Mouse (Mus musculus) adrenal gland, postnatal 10 days (tissue): Measurements from ENCODE around the gene Zfp683. TPM values are rescaled to one million over a fixed set of nuclear protein-coding genes. Genes with fewer than 3 reads are reported as not detected.

ENCODE experiments used
- DNase-seq: peaks from one replicate; pipeline ENCODE4 v3.0.0; 2021; ENCODE audit warnings: mixed read lengths
- total RNA-seq, 2 experiments: library from RNA; stranded (reverse); gene quantifications; 2 replicates each; pipeline ENCODE4 v1.2.3; 2021

The Zfp683 gene
- total RNA-seq, 2 experiments from 2014 or later = 0.24 TPM; not detected in 1

- DNase-seq = peak; percentile 82
Observed at GRCm38 (mm10) chr4:134092382-134093288, 39.0 kb downstream of the Zfp683 start.

DNA sequence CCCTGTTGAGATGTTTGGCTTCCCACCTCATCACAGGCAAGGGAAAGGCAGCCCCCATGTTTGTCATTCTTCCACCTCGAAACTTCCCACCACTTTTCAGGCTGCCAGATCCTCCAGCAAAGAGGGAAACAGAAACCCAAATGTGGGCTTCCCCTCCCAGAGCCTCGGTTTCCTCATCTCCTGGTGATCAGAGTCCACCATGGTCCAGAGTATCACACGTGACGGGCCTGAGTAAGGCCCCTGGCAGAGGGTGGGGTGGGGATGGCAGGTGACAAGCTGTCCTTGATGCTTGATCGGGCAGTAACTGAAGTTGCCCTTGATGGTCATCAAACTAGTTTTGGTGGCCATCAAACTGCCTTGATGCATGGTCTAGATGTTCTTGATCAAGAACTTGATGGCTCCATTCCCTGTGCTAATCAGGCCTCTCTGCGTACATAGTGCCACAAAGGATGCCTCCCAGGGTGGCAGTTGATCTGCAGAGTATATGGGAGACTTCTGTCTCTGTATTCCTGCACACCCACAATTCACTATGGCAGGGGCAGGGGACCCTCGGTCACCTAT is 40.4 kb downstream of the Zfp683 start:
- no peak for DNase-seq

GRCm38 (mm10) chr4:134094923-134095547 is 41.4 kb downstream of the Zfp683 start, which contains the start of gene Cd52:
TSS of gene Cd52 (minus strand) at chr4:134095082.
- no peak for DNase-seq

- no peak for DNase-seq
Observed at GRCm38 (mm10) chr4:134096120-134096519, 42.5 kb downstream of the Zfp683 start.

- DNase-seq = no peak
Observed at GRCm38 (mm10) chr4:134097015-134097608, 43.5 kb downstream of the Zfp683 start.

- peak; percentile 36 for DNase-seq
Observed at GRCm38 (mm10) chr4:134098628-134099027, 45.0 kb downstream of the Zfp683 start.

- DNase-seq = no peak
Observed at GRCm38 (mm10) chr4:134100245-134100644, 46.6 kb downstream of the Zfp683 start.

GRCm38 (mm10) chr4:134101979-134102741 is 48.5 kb downstream of the Zfp683 start, which contains the start of gene Ubxn11:
TSS of gene Ubxn11 (plus strand) at chr4:134102570.
- peak; percentile 91 for DNase-seq

DNA sequence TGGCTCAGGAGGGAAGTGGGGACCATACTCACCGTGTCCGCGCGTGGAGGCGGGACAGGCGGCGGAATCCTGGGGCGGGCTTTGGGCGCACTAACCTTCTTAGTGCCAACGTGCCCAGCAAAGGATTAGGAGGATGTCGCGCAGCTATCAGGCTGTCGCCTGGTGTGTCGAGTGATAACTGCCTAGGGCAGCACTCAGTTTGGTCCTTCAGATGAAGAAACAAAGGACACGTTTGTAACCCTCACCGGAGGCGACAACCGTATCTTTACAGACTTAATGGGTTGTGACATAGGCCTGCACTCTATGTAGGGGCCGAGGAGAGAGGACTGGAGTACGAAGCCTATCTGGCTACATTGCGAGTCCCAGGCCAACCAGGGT is 49.1 kb downstream of the Zfp683 start:
- DNase-seq = no peak

- no peak for DNase-seq
Observed at GRCm38 (mm10) chr4:134106105-134106504, 52.5 kb downstream of the Zfp683 start.

- DNase-seq = no peak
Observed at GRCm38 (mm10) chr4:134107730-134108129, 54.1 kb downstream of the Zfp683 start.

- no peak for DNase-seq
Observed at GRCm38 (mm10) chr4:134108196-134108595, 54.6 kb downstream of the Zfp683 start.

Other genes with a start within 250 kb of the Zfp683 start
- gene Rps6ka1, start 166.0 kb upstream of the Zfp683 start, total RNA-seq = 10 to 100 TPM; 19.6 to 19.9 TPM
- gene Hmgn2, start 85.2 kb upstream of the Zfp683 start, total RNA-seq = 100 to 1,000 TPM; 273 to 322 TPM
- 10 to 100 TPM; 30.7 to 35.8 TPM for gene Dhdds, start 52.9 kb upstream of the Zfp683 start, total RNA-seq
- under 1 TPM; 0.18 to 0.36 TPM for gene Lin28a, start 35.0 kb upstream of the Zfp683 start, total RNA-seq
- under 1 TPM; 0.82 to 0.96 TPM for gene Crybg2, start 7.0 kb downstream of the Zfp683 start, total RNA-seq
- 10 to 100 TPM; 30.6 to 33.6 TPM for gene Cd52, start 41.2 kb downstream of the Zfp683 start, total RNA-seq
- gene Ubxn11, start 48.7 kb downstream of the Zfp683 start, total RNA-seq = 1 to 10 TPM; 4.1 to 7.5 TPM
- 100 to 1,000 TPM in 1 of 2 experiments, 10 to 100 TPM in 1; 94.4 to 103 TPM for gene Sh3bgrl3, start 75.0 kb downstream of the Zfp683 start, total RNA-seq
- gene Cep85, start 133.3 kb downstream of the Zfp683 start, total RNA-seq = 10 to 100 TPM; 20.8 to 28.2 TPM
- gene Gm7534, start 149.2 kb downstream of the Zfp683 start, total RNA-seq = not detected
- gene Catsper4, start 173.5 kb downstream of the Zfp683 start, total RNA-seq = not detected
- under 1 TPM; 0.45 to 0.51 TPM for gene Cnksr1, start 184.6 kb downstream of the Zfp683 start, total RNA-seq
- not detected for gene E130218I03Rik, start 189.8 kb downstream of the Zfp683 start, total RNA-seq
- 10 to 100 TPM in 1 of 2 experiments, 1 to 10 TPM in 1; 7.9 to 10.1 TPM for gene Zfp593, start 191.8 kb downstream of the Zfp683 start, total RNA-seq
- gene Gm30191, start 193.1 kb downstream of the Zfp683 start, total RNA-seq = not detected
- gene Grrp1, start 200.3 kb downstream of the Zfp683 start, total RNA-seq = 10 to 100 TPM; 12.3 to 21.7 TPM
- 10 to 100 TPM; 15.8 to 21.3 TPM for gene Pdik1l, start 234.1 kb downstream of the Zfp683 start, total RNA-seq